Mouse (Mus musculus): ENCODE results near the gene Hrc.

GRCm38 (mm10) chr7:45336319-45336718, 1.2 kb downstream of the Hrc start:
- TF ChIP-seq CTCF (IDR thresholded peaks at IDR 0.05; ENCODE audit: borderline replicate concordance, insufficient read depth, low read length), result no peak
- TF ChIP-seq POLR2A (IDR thresholded peaks at IDR 0.05; ENCODE audit: low read depth, low read length), result no peak

Data from embryonic fibroblast, embryonic 13.5 days (primary cell).